Mouse (Mus musculus) monocyte, adult 2 months (primary cell): ENCODE data around the gene Spo11.

ENCODE experiments used
- DNase-seq, 2 experiments: peaks; one replicate each; pipeline ENCODE4 v3.0.0; 2022; ENCODE audit warnings: low spot score in 2 of 2, low read depth in 1 of 2

Spo11 gene

GRCm38 (mm10) chr2:173028508-173029031, 51.1 kb downstream of the Spo11 start:
- DNase-seq: no peak

- no peak for DNase-seq
Observed at GRCm38 (mm10) chr2:173030591-173031338, 53.3 kb downstream of the Spo11 start.

- no peak for DNase-seq
Observed at GRCm38 (mm10) chr2:173033531-173033930, 56.0 kb downstream of the Spo11 start.

GRCm38 (mm10) chr2:173034998-173035397, 57.5 kb downstream of the Spo11 start:
- DNase-seq: no peak

GRCm38 (mm10) chr2:173035653-173036052, 58.2 kb downstream of the Spo11 start:
- DNase-seq: no peak

- no peak for DNase-seq
Observed at GRCm38 (mm10) chr2:173036055-173036454, 58.6 kb downstream of the Spo11 start.

- DNase-seq: no peak
Observed at GRCm38 (mm10) chr2:173036611-173037010, 59.1 kb downstream of the Spo11 start.

- DNase-seq: no peak
Observed at GRCm38 (mm10) chr2:173037347-173037746, 59.8 kb downstream of the Spo11 start.

GRCm38 (mm10) chr2:173037827-173038607, 60.5 kb downstream of the Spo11 start:
- no peak for DNase-seq

- DNase-seq: no peak
Observed at GRCm38 (mm10) chr2:173039041-173039440, 61.5 kb downstream of the Spo11 start.

- no peak for DNase-seq
Observed at GRCm38 (mm10) chr2:173040803-173041202, 63.3 kb downstream of the Spo11 start.

GRCm38 (mm10) chr2:173041242-173041641, 63.7 kb downstream of the Spo11 start:
- no peak for DNase-seq

GRCm38 (mm10) chr2:173041893-173042292, 64.4 kb downstream of the Spo11 start:
- DNase-seq: no peak

GRCm38 (mm10) chr2:173042504-173043162, 65.1 kb downstream of the Spo11 start:
- no peak for DNase-seq
